ENCODE assay signal across 36 mouse cellular contexts in the genomic region with DNA sequence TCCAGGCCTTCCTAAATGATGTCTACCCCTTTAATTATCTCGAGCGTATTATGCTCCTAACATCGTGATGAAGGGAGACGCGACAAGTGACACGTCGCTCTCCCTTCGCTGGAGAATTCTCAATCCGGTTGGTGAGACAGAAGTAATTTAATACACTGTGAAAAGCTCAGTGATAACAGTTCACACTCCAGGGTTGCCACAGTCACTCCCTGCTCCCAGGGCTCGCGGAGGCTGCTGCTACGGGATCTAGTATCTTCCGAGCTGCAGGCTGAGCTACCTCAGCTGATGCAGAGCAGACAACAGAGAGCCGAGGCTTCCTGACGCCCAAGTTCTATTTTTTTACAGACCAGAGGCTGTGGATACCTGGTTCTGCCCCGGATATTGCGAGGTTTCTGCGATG. TPM values are rescaled to one million over a fixed set of nuclear protein-coding genes. Genes with fewer than 3 reads are reported as not detected.
DNase-seq lines count a peak whose midpoint lies in the region; ATAC-seq and TF ChIP-seq lines count a peak whose summit lies in the region.
"Had no signal": no experiment of that assay in that cellular context is flagged by ENCODE, and none has a peak within 500 bp of the region (broad histone marks: within the 10 kb centered on the region; RNA-seq: fewer than 3 reads in every experiment).

No protein-coding gene starts in this region.

- TF ChIP-seq CTCF in hindbrain, postnatal 0 days (IDR thresholded peaks at IDR 0.05; ENCODE audit: low read depth), result no peak
- no peak for TF ChIP-seq CTCF in brain, embryonic 14.5 days (IDR thresholded peaks at IDR 0.05; ENCODE audit: borderline replicate concordance, extremely low read depth, insufficient read depth, insufficient read length)

- 27% methylated on average over 18 of the region's 18 CpGs for WGBS in heart, embryonic 13.5 days
- WGBS in hindbrain, postnatal 0 days, result 71% methylated on average over 18 of the region's 18 CpGs
- 77% methylated on average over 18 of the region's 18 CpGs for WGBS in hindbrain, embryonic 14.5 days

- DNase-seq in frontal cortex, postnatal 10 days (ENCODE audit: low spot score in 2 of 2), result no peak
- DNase-seq in heart, postnatal 25 days (ENCODE audit: low spot score), result no peak
- peak; percentile 12 for DNase-seq in hindbrain, postnatal 0 days (ENCODE audit: low spot score)
- DNase-seq in hindbrain, embryonic 14.5 days (ENCODE audit: low spot score), result no peak
- peak; percentile 11 for DNase-seq in brain, embryonic 14.5 days (ENCODE audit: low read depth)
- DNase-seq: adrenal gland, postnatal 14 days; cerebellum, adult 18-20 months; cerebellum, postnatal 10 days; gastrocnemius, postnatal 14 days; kidney, adult 11 months; kidney, postnatal 14 days; lung, embryonic 14.5 days; lung, postnatal 14 days; midbrain, embryonic 14.5 days; right cerebral cortex, postnatal 4 days; thymus, adult 18-20 months; thymus, postnatal 36 days had no signal

- H3K4me2 ChIP-seq in heart, embryonic 13.5 days, result peak overlapping the region; percentile 60
- no peak overlapping the region for H3K4me2 ChIP-seq in hindbrain, postnatal 0 days (ENCODE audit: low read depth, low read length)
- no peak overlapping the region for H3K4me2 ChIP-seq in hindbrain, embryonic 14.5 days (replicated peaks)
- H3K4me2 ChIP-seq: hindbrain, embryonic 13.5 days; limb, embryonic 12.5 days; liver, embryonic 15.5 days; lung, embryonic 14.5 days had no signal

- intact Hi-C loops in heart, postnatal 25 days (cut with DNase I), result no loop called here

- no peaks in the 10 kb centered on the region for H3K9me3 ChIP-seq in heart, embryonic 13.5 days
- H3K9me3 ChIP-seq in hindbrain, postnatal 0 days (ENCODE audit: low read length), result no peaks in the 10 kb centered on the region
- H3K9me3 ChIP-seq in hindbrain, embryonic 14.5 days (ENCODE audit: control insufficient read depth, low read length), result no peaks in the 10 kb centered on the region
- H3K9me3 ChIP-seq: hindbrain, embryonic 13.5 days; limb, embryonic 12.5 days; liver, embryonic 15.5 days had no signal

- peak overlapping the region; percentile 47; the same call in 1 of the 2 replicates for H3K9ac ChIP-seq in heart, embryonic 13.5 days
- no peak overlapping the region for H3K9ac ChIP-seq in hindbrain, postnatal 0 days (replicated peaks; ENCODE audit: low read length)
- no peak overlapping the region for H3K9ac ChIP-seq in hindbrain, embryonic 14.5 days
- H3K9ac ChIP-seq: hindbrain, embryonic 13.5 days; limb, embryonic 12.5 days; liver, embryonic 15.5 days; lung, embryonic 14.5 days had no signal

- peaks cover 8% of the 10 kb centered on the region for H3K27me3 ChIP-seq in heart, embryonic 13.5 days (replicated peaks)
- H3K27me3 ChIP-seq in hindbrain, postnatal 0 days (ENCODE audit: insufficient read depth, low read length), result no peaks in the 10 kb centered on the region
- H3K27me3 ChIP-seq in hindbrain, embryonic 14.5 days (ENCODE audit: control insufficient read depth, insufficient read depth, low read length), result no peaks in the 10 kb centered on the region
- H3K27me3 ChIP-seq: hindbrain, embryonic 13.5 days; limb, embryonic 12.5 days; liver, embryonic 15.5 days had no signal

- ATAC-seq in frontal cortex, adult (ENCODE audit: low TSS enrichment), result peak; percentile 80
- ATAC-seq in heart, embryonic 13.5 days (ENCODE audit: extremely low read depth, insufficient number of reproducible peaks, low FRiP score, low TSS enrichment), result no peak
- 0 out of 2 replicates have a peak, but pooled peaks have one; percentile 32 for ATAC-seq in hindbrain, postnatal 0 days
- ATAC-seq in hindbrain, embryonic 14.5 days (ENCODE audit: low FRiP score), result no peak
- ATAC-seq: CD4-positive, CD25-positive, alpha-beta regulatory T cell, adult 4 months; forebrain, embryonic 16.5 days; inflammation-experienced regulatory T-cells, adult 6 months had no signal

- no peaks in the 10 kb centered on the region for H3K36me3 ChIP-seq in heart, embryonic 13.5 days
- no peaks in the 10 kb centered on the region for H3K36me3 ChIP-seq in hindbrain, postnatal 0 days (ENCODE audit: insufficient read depth, low read length)
- H3K36me3 ChIP-seq in hindbrain, embryonic 14.5 days (replicated peaks; ENCODE audit: control insufficient read depth, insufficient read depth), result no peaks in the 10 kb centered on the region
- H3K36me3 ChIP-seq: hindbrain, embryonic 13.5 days; limb, embryonic 12.5 days; liver, embryonic 15.5 days had no signal

- peak overlapping the region; percentile 26 for H3K4me3 ChIP-seq in heart, embryonic 13.5 days
- no peak overlapping the region for H3K4me3 ChIP-seq in hindbrain, postnatal 0 days (ENCODE audit: low read length)
- H3K4me3 ChIP-seq in hindbrain, embryonic 14.5 days (replicated peaks; ENCODE audit: low read length), result no peak overlapping the region
- H3K4me3 ChIP-seq: hindbrain, embryonic 13.5 days; left cerebral cortex, adult 2 months; limb, embryonic 12.5 days; liver, embryonic 15.5 days had no signal

- TF ChIP-seq POLR2A in brain, embryonic 14.5 days (IDR thresholded peaks at IDR 0.05; ENCODE audit: borderline replicate concordance, extremely low read depth, insufficient read depth, insufficient read length, poor library complexity, severe bottlenecking), result no peak

- H3K27ac ChIP-seq in heart, embryonic 13.5 days (replicated peaks), result no peak overlapping the region
- H3K27ac ChIP-seq in hindbrain, postnatal 0 days, result no peak overlapping the region
- H3K27ac ChIP-seq in hindbrain, embryonic 14.5 days, result no peak overlapping the region
- H3K27ac ChIP-seq: hindbrain, embryonic 13.5 days; left cerebral cortex, adult 2 months; limb, embryonic 12.5 days; liver, embryonic 15.5 days; stomach, postnatal 0 days had no signal

- H3K4me1 ChIP-seq in heart, embryonic 13.5 days, result 0 out of 2 replicates have a peak, but pooled peaks cover 4% of the 10 kb centered on the region
- no peaks in the 10 kb centered on the region for H3K4me1 ChIP-seq in hindbrain, postnatal 0 days (ENCODE audit: insufficient read depth, low read length)
- H3K4me1 ChIP-seq in hindbrain, embryonic 14.5 days (replicated peaks; ENCODE audit: control insufficient read depth, insufficient read depth, low read length), result no peaks in the 10 kb centered on the region
- H3K4me1 ChIP-seq: hindbrain, embryonic 13.5 days; limb, embryonic 12.5 days; liver, embryonic 15.5 days had no signal

RNA-seq across cellular contexts. Expression of a gene that starts 0.9 kb away (rescaled TPM):
- polyA plus RNA-seq in heart, embryonic 13.5 days (2015; fragmentation: Nextera tagmentation; extraction: Ambion mirVana), result not detected in 2 replicates
- not detected for total RNA-seq in heart, postnatal 25 days (2021)
- not detected in 2 replicates for total RNA-seq in hindbrain, postnatal 0 days (2014; rRNA removed)
- polyA plus RNA-seq in hindbrain, postnatal 0 days (2015; fragmentation: Nextera tagmentation; extraction: Ambion mirVana), result 0.24 and 0.25 TPM in 2 replicates
- polyA plus RNA-seq in hindbrain, embryonic 14.5 days (2014; fragmentation: Nextera tagmentation; extraction: Ambion mirVana), result not detected in 2 replicates
- polyA plus RNA-seq in brain, embryonic 14.5 days (2012; rRNA removed), result 0.04 and 0.07 TPM in 2 replicates
- total RNA-seq: adrenal gland, postnatal 14 days; common myeloid progenitor, adult 5-6 weeks; gastrocnemius, postnatal 14 days; granulocyte monocyte progenitor cell, adult 5-6 weeks; left cerebral cortex, adult 2 months; left cerebral cortex, postnatal 25 days; liver, adult 2 months; neutrophil, adult 5-6 weeks had no signal
- polyA plus RNA-seq: hindbrain, embryonic 13.5 days; inflammation-experienced regulatory T-cells, adult 6 months; kidney, embryonic 14.5 days; limb, embryonic 12.5 days; liver, adult 2 months; liver, embryonic 15.5 days; lung, embryonic 14.5 days; midbrain, embryonic 14.5 days; neural tube, embryonic 11.5 days; spleen, adult 2 months; stomach, postnatal 0 days had no signal

RNA-seq across cellular contexts. Expression of a gene that starts 40.5 kb away (rescaled TPM):
- 0.21 TPM in 1 of 2 replicates, not detected in the other for polyA plus RNA-seq in heart, embryonic 13.5 days (2015; fragmentation: Nextera tagmentation; extraction: Ambion mirVana)
- total RNA-seq in heart, postnatal 25 days (2021), result not detected
- 232 and 270 TPM in 2 replicates for total RNA-seq in hindbrain, postnatal 0 days (2014; rRNA removed)
- polyA plus RNA-seq in hindbrain, postnatal 0 days (2015; fragmentation: Nextera tagmentation; extraction: Ambion mirVana), result 491 and 501 TPM in 2 replicates
- 278 TPM in 2 replicates for polyA plus RNA-seq in hindbrain, embryonic 14.5 days (2014; fragmentation: Nextera tagmentation; extraction: Ambion mirVana)
- polyA plus RNA-seq in brain, embryonic 14.5 days (2012; rRNA removed), result 180 and 239 TPM in 2 replicates
- total RNA-seq: adrenal gland, postnatal 14 days; common myeloid progenitor, adult 5-6 weeks; gastrocnemius, postnatal 14 days; granulocyte monocyte progenitor cell, adult 5-6 weeks; liver, adult 2 months; neutrophil, adult 5-6 weeks had no signal
- polyA plus RNA-seq: CD4-positive, CD25-positive, alpha-beta regulatory T cell, adult 4 months; inflammation-experienced regulatory T-cells, adult 6 months; liver, adult 2 months; lung, embryonic 14.5 days; spleen, adult 2 months had no signal

RNA-seq across cellular contexts. Expression of a gene that starts 57.0 kb away (rescaled TPM):
- not detected in 2 replicates for polyA plus RNA-seq in heart, embryonic 13.5 days (2015; fragmentation: Nextera tagmentation; extraction: Ambion mirVana)
- total RNA-seq in heart, postnatal 25 days (2021), result not detected
- not detected in 2 replicates for total RNA-seq in hindbrain, postnatal 0 days (2014; rRNA removed)
- polyA plus RNA-seq in hindbrain, postnatal 0 days (2015; fragmentation: Nextera tagmentation; extraction: Ambion mirVana), result not detected in 2 replicates
- polyA plus RNA-seq in hindbrain, embryonic 14.5 days (2014; fragmentation: Nextera tagmentation; extraction: Ambion mirVana), result not detected in 2 replicates
- not detected in 2 replicates for polyA plus RNA-seq in brain, embryonic 14.5 days (2012; rRNA removed)
- total RNA-seq: adrenal gland, postnatal 14 days; common myeloid progenitor, adult 5-6 weeks; gastrocnemius, postnatal 14 days; granulocyte monocyte progenitor cell, adult 5-6 weeks; layer of hippocampus, postnatal 10 days; left cerebral cortex, adult 2 months; left cerebral cortex, postnatal 25 days; liver, adult 2 months; neutrophil, adult 5-6 weeks had no signal
- polyA plus RNA-seq: CD4-positive, CD25-positive, alpha-beta regulatory T cell, adult 4 months; forebrain, embryonic 16.5 days; hindbrain, embryonic 13.5 days; inflammation-experienced regulatory T-cells, adult 6 months; kidney, embryonic 14.5 days; limb, embryonic 12.5 days; liver, adult 2 months; liver, embryonic 15.5 days; lung, embryonic 14.5 days; midbrain, embryonic 14.5 days; neural tube, embryonic 11.5 days; spleen, adult 2 months; stomach, postnatal 0 days had no signal

RNA-seq across cellular contexts. Expression of a gene that starts 57.4 kb away (rescaled TPM):
- 0.24 and 0.29 TPM in 2 replicates for polyA plus RNA-seq in heart, embryonic 13.5 days (2015; fragmentation: Nextera tagmentation; extraction: Ambion mirVana)
- 10 to 100 TPM; 12.0 to 17.6 TPM for total RNA-seq in heart, postnatal 25 days (2021)
- 1.8 and 4.6 TPM in 2 replicates for total RNA-seq in hindbrain, postnatal 0 days (2014; rRNA removed)
- 0.34 and 0.44 TPM in 2 replicates for polyA plus RNA-seq in hindbrain, postnatal 0 days (2015; fragmentation: Nextera tagmentation; extraction: Ambion mirVana)
- 0.35 and 0.50 TPM in 2 replicates for polyA plus RNA-seq in hindbrain, embryonic 14.5 days (2014; fragmentation: Nextera tagmentation; extraction: Ambion mirVana)
- 3.5 and 5.5 TPM in 2 replicates for polyA plus RNA-seq in brain, embryonic 14.5 days (2012; rRNA removed)

Comparison
In these comparisons a context has a peak if more than half of its experiments do, and no peak if none do; other contexts are left out.
1. ATAC-seq: peak in frontal cortex, adult (single experiment) and hindbrain, postnatal 0 days (single experiment); none in heart, embryonic 13.5 days (single experiment) and hindbrain, embryonic 14.5 days (single experiment).
2. DNase-seq: peak in hindbrain, postnatal 0 days (single experiment) and brain, embryonic 14.5 days (single experiment); none in frontal cortex, postnatal 10 days (0 of 2), heart, postnatal 25 days (single experiment) and hindbrain, embryonic 14.5 days (single experiment).
3. RNA of a gene that starts 40.5 kb away (polyA plus RNA-seq): 491 to 501 TPM in hindbrain, postnatal 0 days, 278 TPM in hindbrain, embryonic 14.5 days and 180 to 239 TPM in brain, embryonic 14.5 days; 0.21 TPM in heart, embryonic 13.5 days; every median in the first group is over 100 times any median in the second.